Mouse (Mus musculus) olfactory bulb, adult 2 months (tissue): ENCODE data around the gene Prr11.

Experiments used
- CTCF ChIP-seq: fragments of 200-500 bp; IDR thresholded peaks from 2 replicates; pipeline ENCODE4 v1.5.1; 2012; ENCODE audit warnings: low read depth, mild to moderate bottlenecking, low read length, moderate library complexity; ENCODE audit not compliant: insufficient read depth
- POLR2A ChIP-seq: fragments of 200-500 bp; IDR thresholded peaks from 2 replicates; pipeline ENCODE4 v1.6.1; 2012; ENCODE audit warnings: mild to moderate bottlenecking, low read depth, low read length, moderate library complexity; ENCODE audit not compliant: insufficient read depth

DNA sequence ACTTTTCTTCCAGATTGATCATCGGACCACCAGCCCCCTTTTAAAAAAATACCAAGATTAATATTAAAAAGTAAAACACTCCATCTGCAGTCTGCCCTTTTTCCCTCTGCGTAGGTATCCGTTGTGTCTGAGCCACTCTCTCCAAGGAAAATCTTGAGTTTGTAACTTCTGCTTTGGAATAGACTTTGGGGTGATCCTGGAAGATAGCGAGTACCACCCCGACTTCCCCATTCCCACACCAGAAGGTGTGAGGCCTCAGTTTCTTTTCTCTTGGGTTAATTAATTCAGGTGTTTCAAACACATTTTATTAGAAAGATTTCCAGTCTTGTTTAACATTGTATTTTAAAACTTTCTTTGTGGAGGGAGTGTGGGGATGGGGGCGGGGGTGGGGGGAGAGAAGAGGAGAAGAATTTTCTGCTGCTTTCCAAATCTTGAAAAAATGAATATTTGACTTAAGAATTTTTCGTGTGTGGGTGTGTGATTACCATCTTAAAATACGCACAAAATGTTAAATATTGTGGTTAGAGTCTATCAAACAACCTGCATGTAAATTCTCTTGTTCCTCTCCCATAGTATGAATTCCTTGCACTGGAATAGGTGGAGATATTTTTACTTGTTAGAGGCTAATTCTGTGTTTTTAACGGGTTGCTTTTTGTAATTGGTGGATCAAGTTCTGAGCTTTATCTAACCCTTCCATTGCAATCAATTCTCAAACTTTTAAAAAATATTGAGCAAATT is 1.8 kb upstream of the Prr11 start:
- TF ChIP-seq POLR2A (no peak), CTCF (no peak)
